Mouse (Mus musculus) CH12.LX (cell line): ENCODE results near the gene Gpr108. TPM values are rescaled to one million over a fixed set of nuclear protein-coding genes. Genes with fewer than 3 reads are reported as not detected.

Source experiments
- DNase-seq: peaks from one replicate; pipeline ENCODE4 v3.0.0-alpha.2; 2013; ENCODE audit errors: extremely low read depth
- H3K27ac ChIP-seq: 2 replicates; pipeline ENCODE4 v1.5.1; 2012; ENCODE audit warnings: low read depth, mild to moderate bottlenecking, control low read depth, moderate library complexity; ENCODE audit not compliant: insufficient read depth
- H3K27me3 ChIP-seq: replicated peaks from 2 replicates; pipeline ENCODE3; 2012; ENCODE audit warnings: inconsistent platforms
- H3K36me3 ChIP-seq, 2 experiments: replicated peaks in 1 of 2; 2 replicates each; pipeline versions ENCODE3 to v1.6.1; 2012; ENCODE audit warnings: inconsistent platforms in 1 of 2, low read length in 1 of 2, mild to moderate bottlenecking in 1 of 2, mixed read lengths in 1 of 2, moderate library complexity in 1 of 2; ENCODE audit not compliant: control insufficient read depth in 1 of 2, insufficient read depth in 1 of 2
- H3K4me1 ChIP-seq, 2 experiments: 2 replicates each; pipeline ENCODE4 v1.6.1; 2012; ENCODE audit warnings: inconsistent platforms in 1 of 2, moderate library complexity in 1 of 2; ENCODE audit not compliant: insufficient read depth in 2 of 2, control insufficient read depth in 1 of 2
- H3K4me2 ChIP-seq: 2 replicates; pipeline ENCODE4 v1.6.1; 2012; ENCODE audit warnings: low read depth, mild to moderate bottlenecking, control low read depth; ENCODE audit not compliant: poor library complexity, insufficient read depth, severe bottlenecking
- H3K4me3 ChIP-seq, 3 experiments: fragments of 150-350 bp in 1 of 3; sonication (generic) in 1 of 3; replicated peaks in 1 of 3; 2 replicates each; pipeline versions ENCODE3 to v1.5.1; 2011 to 2012; ENCODE audit warnings: low read depth in 2 of 3, low read length in 2 of 3, mild to moderate bottlenecking in 2 of 3, moderate library complexity in 2 of 3, control low read depth in 1 of 3, improper control_type of control experiment in 1 of 3, inconsistent platforms in 1 of 3, mixed read lengths in 1 of 3; ENCODE audit not compliant: poor library complexity in 1 of 3
- H3K79me2 ChIP-seq: replicated peaks from 2 replicates; pipeline ENCODE4 v1.6.1; 2012; ENCODE audit warnings: mild to moderate bottlenecking, moderate library complexity; ENCODE audit not compliant: control insufficient read depth, poor library complexity, insufficient read depth, severe bottlenecking; ENCODE audit errors: extremely low read depth
- H3K9ac ChIP-seq: 2 replicates; pipeline ENCODE4 v1.6.1; 2012; ENCODE audit warnings: low read depth, mild to moderate bottlenecking, control low read depth, moderate library complexity; ENCODE audit not compliant: insufficient read depth
- H3K9me3 ChIP-seq: replicated peaks from 2 replicates; pipeline ENCODE3; 2012; ENCODE audit warnings: low read length, inconsistent platforms, mixed read lengths
- BHLHE40 ChIP-seq: IDR thresholded peaks from 2 replicates; pipeline ENCODE4 v1.6.1; 2011; ENCODE audit warnings: mild to moderate bottlenecking, low read depth, low read length, improper control_type of control experiment
- CHD2 ChIP-seq: IDR thresholded peaks from 2 replicates; pipeline ENCODE4 v1.6.1; 2011; ENCODE audit warnings: low read length, improper control_type of control experiment
- CTCF ChIP-seq, 2 experiments: IDR thresholded peaks in 1 of 2; conservative IDR thresholded peaks in 1 of 2; 2 replicates each; pipeline ENCODE4 v1.5.1; 2011 to 2012; ENCODE audit warnings: low read depth in 2 of 2, low read length in 2 of 2, improper control_type of control experiment in 1 of 2, inconsistent platforms in 1 of 2, mild to moderate bottlenecking in 1 of 2, moderate library complexity in 1 of 2
- E2F4 ChIP-seq: IDR thresholded peaks from 2 replicates; pipeline ENCODE4 v1.6.1; 2011; ENCODE audit warnings: low read depth, low read length, improper control_type of control experiment; ENCODE audit not compliant: insufficient replicate concordance
- ELF1 ChIP-seq: IDR thresholded peaks from 2 replicates; pipeline ENCODE4 v1.6.1; 2014; ENCODE audit warnings: low read depth, mild to moderate bottlenecking, inconsistent platforms, low read length, improper control_type of control experiment
- ETS1 ChIP-seq: conservative IDR thresholded peaks from 2 replicates; pipeline ENCODE4 v1.6.1; 2012; ENCODE audit warnings: low read depth, mild to moderate bottlenecking, inconsistent platforms, low read length, improper control_type of control experiment, moderate library complexity
- GABPA ChIP-seq: IDR thresholded peaks from 2 replicates; pipeline ENCODE4 v1.6.1; 2012; ENCODE audit warnings: low read depth, low read length, improper control_type of control experiment, inconsistent platforms; ENCODE audit not compliant: insufficient replicate concordance
- HCFC1 ChIP-seq: IDR thresholded peaks from 2 replicates; pipeline ENCODE4 v1.6.1; 2012; ENCODE audit warnings: low read depth, mild to moderate bottlenecking, inconsistent platforms, low read length, improper control_type of control experiment
- IRF4 ChIP-seq: IDR thresholded peaks from 2 replicates; pipeline ENCODE4 v1.6.1; 2014; ENCODE audit warnings: low read depth, mild to moderate bottlenecking, inconsistent platforms, low read length, improper control_type of control experiment
- JUN ChIP-seq: IDR thresholded peaks from 2 replicates; pipeline ENCODE4 v1.6.1; 2011; ENCODE audit warnings: low read depth, mild to moderate bottlenecking, low read length, improper control_type of control experiment, moderate library complexity; ENCODE audit not compliant: insufficient read depth
- KAT2A ChIP-seq: IDR thresholded peaks from 2 replicates; pipeline ENCODE4 v1.6.1; 2012; ENCODE audit warnings: low read length, improper control_type of control experiment, inconsistent platforms; ENCODE audit not compliant: insufficient replicate concordance
- MAFK ChIP-seq: IDR thresholded peaks from 2 replicates; pipeline ENCODE4 v1.6.1; 2011; ENCODE audit warnings: low read length, improper control_type of control experiment; ENCODE audit not compliant: insufficient replicate concordance
- MAX ChIP-seq: IDR thresholded peaks from 2 replicates; pipeline ENCODE4 v1.6.1; 2011; ENCODE audit warnings: low read length, improper control_type of control experiment
- MEF2A ChIP-seq: IDR thresholded peaks from 2 replicates; pipeline ENCODE4 v1.6.1; 2014; ENCODE audit warnings: low read depth, mild to moderate bottlenecking, inconsistent platforms, low read length, improper control_type of control experiment, borderline replicate concordance
- MXI1 ChIP-seq: IDR thresholded peaks from 2 replicates; pipeline ENCODE4 v1.6.1; 2011; ENCODE audit warnings: mild to moderate bottlenecking, low read depth, low read length, improper control_type of control experiment
- NRF1 ChIP-seq: IDR thresholded peaks from 2 replicates; pipeline ENCODE4 v1.6.1; 2014; ENCODE audit warnings: low read depth, mild to moderate bottlenecking, inconsistent platforms, low read length, improper control_type of control experiment, moderate library complexity
- PAX5 ChIP-seq: IDR thresholded peaks from 2 replicates; pipeline ENCODE4 v1.6.1; 2012; ENCODE audit warnings: low read length, inconsistent platforms, mixed read lengths
- POLR2A ChIP-seq: IDR thresholded peaks from 2 replicates; pipeline ENCODE4 v1.6.1; 2011; ENCODE audit warnings: low read depth, mild to moderate bottlenecking, improper control_type of control experiment, low read length
- RAD21 ChIP-seq: IDR thresholded peaks from 2 replicates; pipeline ENCODE4 v1.6.1; 2011; ENCODE audit warnings: low read depth, mild to moderate bottlenecking, low read length, improper control_type of control experiment, moderate library complexity
- RCOR1 ChIP-seq: conservative IDR thresholded peaks from 2 replicates; pipeline ENCODE4 v1.6.1; 2012; ENCODE audit warnings: low read depth, mild to moderate bottlenecking, inconsistent platforms, low read length, improper control_type of control experiment
- SIN3A ChIP-seq: IDR thresholded peaks from 2 replicates; pipeline ENCODE4 v1.6.1; 2012; ENCODE audit warnings: low read length, improper control_type of control experiment, inconsistent platforms
- UBTF ChIP-seq: IDR thresholded peaks from 2 replicates; pipeline ENCODE4 v1.6.1; 2012; ENCODE audit warnings: low read depth, mild to moderate bottlenecking, inconsistent platforms, low read length, improper control_type of control experiment, moderate library complexity
- USF2 ChIP-seq: conservative IDR thresholded peaks from 2 replicates; pipeline ENCODE4 v1.6.1; 2011; ENCODE audit warnings: low read depth, low read length, improper control_type of control experiment
- ZKSCAN1 ChIP-seq: IDR thresholded peaks from 2 replicates; pipeline ENCODE4 v1.6.1; 2012; ENCODE audit warnings: low read depth, inconsistent platforms, low read length, improper control_type of control experiment, borderline replicate concordance
- ZNF384 ChIP-seq: IDR thresholded peaks from 2 replicates; pipeline ENCODE4 v1.6.1; 2012; ENCODE audit warnings: low read depth, low read length, improper control_type of control experiment, inconsistent platforms
- dilution Hi-C: fragments of 300-500 bp; cut with MboI; formaldehyde crosslinking; loops from 2 replicates; pipeline ENCODE4 v1.14.3; 2020; ENCODE audit warnings: low sequenced_read_pairs; ENCODE audit not compliant: extremely low pct_unique_long_range_greater_than_20kb, extremely low pct_ligation_motif_present
- in situ Hi-C: fragments of 300-500 bp; cut with MboI; formaldehyde crosslinking; loops from 3 replicates; pipeline ENCODE4 v1.14.3; 2019; ENCODE audit warnings: low sequenced_read_pairs, low pct_ligation_motif_present, low pct_unique_long_range_greater_than_20kb, mixed read lengths
- polyA plus RNA-seq: library from polyadenylated mRNA; unstranded; fragments of >175 nt; gene quantifications from 2 replicates; pipeline ENCODE4 v1.2.1, GENCODE M21; 2012; ENCODE audit warnings: low read depth; ENCODE audit not compliant: insufficient read length
- total RNA-seq, 2 experiments: library from RNA; depleted of rRNA; stranded (reverse); fragments of 300-350 nt in 1 of 2; fragments of >200 nt in 1 of 2; gene quantifications; 2 replicates each; pipeline ENCODE4 v1.2.3; 2012 to 2014

Gpr108 gene
- total and polyA plus RNA-seq, 3 experiments, result 20.2 to 32.0 (median 25.0) TPM

GRCm38 (mm10) chr17:57264164-57264563, 15.9 kb upstream of the Gpr108 start:
- Histone ChIP-seq H3K4me1 (peaks cover 0 to 10% of the 10 kb centered on the region in 2 experiments; a peak in 2 of 4 replicates), H3K36me3 (peaks cover 19 to 63% of the 10 kb centered on the region in 2 experiments), H3K4me3 (no peak overlapping the region), H3K4me2 (no peak overlapping the region), H3K9ac (no peak overlapping the region), H3K27ac (no peak overlapping the region), H3K79me2 (no peaks in the 10 kb centered on the region), H3K27me3 (no peaks in the 10 kb centered on the region), H3K9me3 (no peaks in the 10 kb centered on the region)
- DNase-seq, result no peak
- in situ Hi-C loops, result no loop called here
- TF ChIP-seq MAFK (no peak), CHD2 (no peak), HCFC1 (no peak), MXI1 (no peak), USF2 (no peak), GABPA (no peak), ELF1 (no peak), MAX (no peak), IRF4 (no peak), ZNF384 (no peak), ETS1 (no peak), RCOR1 (no peak), BHLHE40 (no peak), KAT2A (no peak), RAD21 (no peak), NRF1 (no peak), CTCF (conservative IDR thresholded peaks at IDR 0.05 in 1 of 2, IDR thresholded peaks at IDR 0.05 in 1 of 2; ENCODE audit: low read depth in 2 of 2, low read length in 2 of 2) (no peak), SIN3A (no peak)
- dilution Hi-C loops, result no loop called here

DNA sequence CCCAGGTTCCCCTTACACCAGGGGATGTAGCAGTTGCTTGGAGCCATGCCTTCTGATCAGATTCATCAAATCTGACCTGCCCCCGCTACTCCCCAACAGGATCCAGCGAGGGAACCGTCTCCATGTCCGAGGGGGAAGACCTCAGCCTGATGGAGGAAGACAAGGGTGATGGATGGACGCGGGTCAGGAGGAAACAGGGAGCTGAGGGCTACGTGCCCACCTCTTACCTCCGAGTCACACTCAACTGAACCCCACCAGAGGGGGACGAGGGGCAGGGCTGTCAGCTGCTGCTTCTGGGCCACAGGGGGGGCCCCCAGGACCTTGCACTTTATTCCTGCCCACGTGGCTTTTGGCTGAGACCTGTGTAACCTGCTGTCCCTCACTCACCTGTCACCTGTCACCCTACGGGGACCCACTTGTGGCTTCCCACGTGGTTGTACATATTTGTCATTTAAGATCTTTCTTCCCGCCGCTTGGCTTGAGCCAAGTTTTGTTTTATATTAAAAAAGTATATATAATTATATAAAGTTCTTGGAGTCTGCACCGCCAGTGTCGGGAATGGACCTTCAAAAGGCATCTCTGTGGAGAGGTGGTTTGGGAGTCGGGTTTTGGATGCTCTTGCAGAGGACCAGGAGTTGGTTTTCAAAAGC, 14.8 kb upstream of the Gpr108 start:
- DNase-seq, result no peak
- Histone ChIP-seq H3K27ac (no peak overlapping the region), H3K4me2 (no peak overlapping the region), H3K4me3 (no peak overlapping the region), H3K9ac (no peak overlapping the region), H3K36me3 (peaks cover 19 to 73% of the 10 kb centered on the region in 2 experiments), H3K9me3 (no peaks in the 10 kb centered on the region), H3K79me2 (no peaks in the 10 kb centered on the region), H3K27me3 (no peaks in the 10 kb centered on the region), H3K4me1 (peaks cover 0 to 10% of the 10 kb centered on the region in 2 experiments; a peak in 2 of 4 replicates)
- TF ChIP-seq POLR2A, result no peak
- no peak for TF ChIP-seq GABPA
- TF ChIP-seq JUN, result no peak
- no peak for TF ChIP-seq ZKSCAN1
- no peak for TF ChIP-seq UBTF
- TF ChIP-seq NRF1, result no peak
- TF ChIP-seq PAX5, result no peak
- TF ChIP-seq MEF2A, result no peak
- TF ChIP-seq CHD2, result no peak
- no peak for TF ChIP-seq E2F4
- in situ Hi-C loops (no loop called here), dilution Hi-C loops (no loop called here)
